Mouse (Mus musculus): ENCODE measurements around the gene Sell.
"Not testable (repeated sequence)": the region's sequence is repeated elsewhere in the genome, so short reads cannot be mapped to it uniquely, and the experiment has no call there.

Sell gene

GRCm38 (mm10) chr1:164061925-164062324 lies at the start of gene Sell:
TSS of gene Sell (plus strand) at chr1:164061982.
- ATAC-seq (ENCODE audit: insufficient number of reproducible peaks, low FRiP score, low TSS enrichment), result no peak

- no peak for ATAC-seq (ENCODE audit: insufficient number of reproducible peaks, low FRiP score, low TSS enrichment)
Observed at GRCm38 (mm10) chr1:164014616-164015015, 47.2 kb upstream of the Sell start.

DNA sequence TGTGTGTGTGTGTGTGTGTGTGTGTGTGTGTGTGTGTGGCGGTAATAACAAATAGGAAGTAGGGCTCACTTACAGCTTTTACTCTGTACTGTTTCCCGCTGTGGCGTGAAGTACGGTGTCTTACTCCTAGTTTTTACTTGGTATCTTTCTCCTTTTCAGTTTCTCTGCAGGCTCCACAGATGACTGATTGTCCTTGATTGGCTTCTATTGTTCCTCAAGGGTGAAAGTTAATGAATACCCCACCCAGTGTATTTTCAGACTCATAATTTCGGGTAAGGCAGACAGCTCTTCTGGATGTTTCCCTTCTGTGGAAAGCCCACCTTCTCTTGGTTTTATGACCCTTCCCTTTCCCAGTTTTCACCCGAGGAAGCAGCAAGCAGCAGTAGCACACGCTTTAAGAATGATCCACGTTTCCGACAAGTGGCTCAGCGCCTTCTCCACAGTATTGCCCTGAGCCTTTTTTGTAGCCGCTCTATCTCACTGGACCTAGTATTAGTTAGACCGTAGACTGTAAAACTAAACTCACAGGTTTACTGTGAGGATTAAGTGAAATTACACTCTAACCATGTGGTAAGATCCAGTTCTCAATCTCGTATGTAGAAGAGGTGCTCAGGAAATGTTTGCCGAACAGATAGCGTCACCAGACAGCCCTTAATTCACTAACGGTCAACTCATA lies 43.4 kb upstream of the Sell start:
- ATAC-seq (ENCODE audit: insufficient number of reproducible peaks, low FRiP score, low TSS enrichment), result no peak

- no peak for ATAC-seq (ENCODE audit: insufficient number of reproducible peaks, low FRiP score, low TSS enrichment)
Observed at GRCm38 (mm10) chr1:164019789-164020188, 42.0 kb upstream of the Sell start.

DNA sequence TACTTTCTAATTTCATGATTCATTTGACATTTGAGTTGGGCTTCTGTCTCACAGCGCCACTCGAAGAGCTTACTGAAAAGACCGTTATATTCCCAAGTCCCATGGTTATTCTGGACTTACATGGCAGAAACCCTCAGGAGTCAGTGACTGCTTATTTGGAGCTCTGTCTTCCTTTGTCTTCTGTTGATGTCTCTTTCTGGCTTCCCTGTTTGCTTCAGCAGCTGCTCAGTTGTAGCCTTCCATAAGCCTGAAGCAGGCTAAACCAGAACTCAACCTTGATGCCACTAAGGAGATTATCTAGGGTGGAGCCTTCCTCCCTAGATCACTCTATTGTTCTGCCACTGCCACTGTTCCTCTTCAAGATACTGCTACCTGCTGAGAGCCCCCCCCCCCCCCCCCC lies 41.0 kb upstream of the Sell start:
- not testable (repeated sequence) for ATAC-seq (ENCODE audit: insufficient number of reproducible peaks, low FRiP score, low TSS enrichment)

DNA sequence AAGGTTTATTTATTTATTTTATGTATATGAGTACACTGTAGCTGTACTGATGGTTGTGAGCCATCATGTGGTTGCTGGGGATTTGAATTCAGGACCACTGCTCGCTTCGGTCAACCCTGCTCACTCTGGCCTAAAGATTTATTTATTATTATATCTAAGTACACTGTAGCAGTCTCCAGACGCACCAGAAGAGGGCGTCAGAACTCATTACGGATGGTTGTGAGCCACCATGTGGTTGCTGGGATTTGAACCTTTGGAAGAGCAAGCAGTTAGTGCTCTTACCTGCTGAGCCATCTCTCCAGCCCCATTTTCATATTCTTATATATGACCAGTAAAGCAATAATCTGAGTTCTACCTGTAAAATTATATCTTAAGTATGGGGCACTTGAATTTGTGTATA lies 39.7 kb upstream of the Sell start:
- ATAC-seq (ENCODE audit: insufficient number of reproducible peaks, low FRiP score, low TSS enrichment), result not testable (repeated sequence)

GRCm38 (mm10) chr1:164025685-164026084 lies 36.1 kb upstream of the Sell start:
- no peak for ATAC-seq (ENCODE audit: insufficient number of reproducible peaks, low FRiP score, low TSS enrichment)

DNA sequence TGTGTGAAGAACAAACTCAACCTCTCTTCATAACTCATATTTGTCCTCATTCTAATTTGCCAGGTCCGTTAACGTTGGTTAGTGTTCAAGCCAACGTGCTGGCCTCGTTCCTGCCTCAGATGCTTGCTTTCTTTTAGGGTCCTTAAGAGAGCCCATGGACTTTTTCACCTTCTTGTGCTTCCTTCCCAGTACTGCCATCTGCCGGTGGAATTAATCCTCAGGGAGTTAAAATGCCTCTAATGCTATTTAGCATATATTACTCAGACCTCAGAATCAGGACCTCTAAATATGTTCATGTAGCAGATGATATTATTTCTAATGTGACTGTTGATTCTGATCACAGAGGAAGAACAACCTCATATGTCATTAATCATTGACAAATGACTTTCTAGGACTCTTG lies 34.4 kb upstream of the Sell start:
- ATAC-seq (ENCODE audit: insufficient number of reproducible peaks, low FRiP score, low TSS enrichment), result no peak

DNA sequence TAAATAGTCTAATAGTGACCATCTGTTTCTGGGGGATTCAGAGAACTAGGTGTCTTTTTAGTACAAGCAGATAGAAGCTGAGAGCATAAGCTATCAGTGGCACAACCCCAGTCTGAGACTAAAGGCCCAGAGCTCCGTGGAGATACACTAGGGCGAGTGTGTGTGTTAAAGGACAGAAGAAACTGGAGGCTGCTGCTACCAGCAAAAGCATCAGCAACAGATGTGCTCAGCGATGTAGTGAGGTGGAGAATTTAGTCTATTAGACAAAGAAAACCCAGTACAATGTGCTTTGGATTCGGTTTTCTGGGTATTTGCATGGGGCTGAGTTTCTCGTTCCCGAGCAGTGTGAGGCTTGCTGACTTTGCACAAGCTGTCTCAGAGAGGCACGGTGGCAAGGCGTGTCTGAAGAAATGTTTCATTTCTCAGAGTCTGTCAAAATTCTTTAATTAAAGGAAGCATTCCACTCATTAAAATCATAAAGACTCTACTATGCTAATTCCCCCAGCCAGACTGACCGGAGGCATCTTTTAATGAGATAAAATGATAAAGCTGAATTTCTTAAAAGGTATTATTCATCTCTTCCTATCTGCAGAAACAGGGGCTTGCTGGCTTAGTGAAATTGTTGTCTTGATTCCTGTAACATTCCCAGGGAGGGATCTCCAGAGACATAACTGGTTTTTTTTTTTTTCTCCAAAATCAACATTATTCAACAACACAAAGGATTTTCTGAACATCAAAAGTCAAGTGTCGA lies 21.2 kb upstream of the Sell start:
- ATAC-seq (ENCODE audit: insufficient number of reproducible peaks, low FRiP score, low TSS enrichment), result no peak

- ATAC-seq (ENCODE audit: insufficient number of reproducible peaks, low FRiP score, low TSS enrichment), result no peak
Observed at GRCm38 (mm10) chr1:164043549-164043948, 18.2 kb upstream of the Sell start.

DNA sequence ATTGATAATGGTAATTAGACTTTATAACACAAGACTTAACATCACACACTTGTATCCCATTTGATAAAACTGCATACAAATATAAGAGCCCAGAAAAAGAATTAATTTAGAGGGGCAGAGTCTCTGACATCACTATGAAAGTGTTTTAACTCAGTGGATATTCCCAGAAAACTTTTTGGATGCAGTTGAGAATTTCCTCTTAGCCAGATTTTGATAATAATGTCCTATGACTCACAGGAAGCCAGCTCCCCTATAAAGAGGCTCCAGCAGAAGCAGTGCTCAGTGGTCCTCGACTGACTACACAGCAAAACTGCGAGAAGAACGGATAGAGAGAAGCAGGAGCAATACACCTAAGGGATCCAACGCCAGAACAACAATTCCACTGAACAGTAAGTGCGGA lies 13.8 kb upstream of the Sell start, which contains the start of gene Sele:
TSS of gene Sele (plus strand) at position 301 of the 400 bp plus-strand sequence.
- no peak for ATAC-seq (ENCODE audit: insufficient number of reproducible peaks, low FRiP score, low TSS enrichment)

DNA sequence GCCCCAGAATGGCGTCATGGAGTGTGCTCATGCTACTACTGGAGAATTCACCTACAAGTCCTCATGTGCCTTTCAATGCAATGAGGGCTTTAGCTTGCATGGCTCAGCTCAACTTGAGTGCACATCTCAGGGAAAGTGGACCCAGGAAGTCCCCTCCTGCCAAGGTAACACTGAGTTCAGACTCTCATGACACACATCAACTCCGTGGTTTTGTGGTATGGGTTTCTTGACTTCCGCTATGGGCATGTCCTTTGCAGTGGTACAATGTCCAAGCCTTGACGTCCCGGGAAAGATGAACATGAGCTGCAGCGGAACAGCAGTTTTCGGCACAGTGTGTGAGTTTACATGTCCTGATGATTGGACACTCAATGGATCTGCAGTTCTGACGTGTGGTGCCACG lies 8.2 kb upstream of the Sell start:
- no peak for ATAC-seq (ENCODE audit: insufficient number of reproducible peaks, low FRiP score, low TSS enrichment)

DNA sequence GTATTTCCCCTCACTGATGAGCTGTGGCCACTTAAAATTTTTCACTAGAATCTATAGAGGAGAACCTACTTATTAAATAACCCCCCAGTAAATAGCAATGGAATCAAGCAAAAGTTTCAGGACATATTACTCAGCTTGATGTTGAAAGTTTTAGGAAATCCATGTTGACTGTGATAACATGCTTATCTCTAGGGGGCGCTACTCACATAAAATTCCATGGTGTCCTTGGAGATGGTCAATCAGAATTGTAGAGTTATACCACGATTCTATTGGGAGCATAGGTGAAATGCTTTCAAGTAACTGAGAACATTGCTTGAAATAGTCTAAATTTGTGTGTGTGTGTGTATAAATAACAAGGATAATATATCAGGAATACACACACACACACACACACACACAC lies 7.0 kb upstream of the Sell start:
- ATAC-seq (ENCODE audit: insufficient number of reproducible peaks, low FRiP score, low TSS enrichment), result no peak

DNA sequence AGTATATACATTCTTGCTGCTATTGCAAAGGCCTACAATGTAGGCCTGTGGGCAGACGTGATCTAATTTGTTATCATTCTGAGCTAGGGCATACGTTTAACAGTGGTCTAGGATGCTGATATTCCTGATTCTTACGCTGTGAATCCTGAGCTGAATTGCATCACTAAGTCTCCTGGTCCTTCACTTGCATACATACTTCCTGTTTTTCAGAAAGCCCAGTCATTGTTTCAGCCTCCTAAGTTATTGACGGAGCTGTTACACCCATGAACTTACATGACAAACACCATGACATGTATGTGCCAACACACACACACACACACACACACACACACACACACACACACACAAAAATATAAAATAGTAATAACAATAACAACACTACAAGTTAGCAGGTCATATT lies 1.7 kb upstream of the Sell start:
- ATAC-seq (ENCODE audit: insufficient number of reproducible peaks, low FRiP score, low TSS enrichment), result no peak

DNA sequence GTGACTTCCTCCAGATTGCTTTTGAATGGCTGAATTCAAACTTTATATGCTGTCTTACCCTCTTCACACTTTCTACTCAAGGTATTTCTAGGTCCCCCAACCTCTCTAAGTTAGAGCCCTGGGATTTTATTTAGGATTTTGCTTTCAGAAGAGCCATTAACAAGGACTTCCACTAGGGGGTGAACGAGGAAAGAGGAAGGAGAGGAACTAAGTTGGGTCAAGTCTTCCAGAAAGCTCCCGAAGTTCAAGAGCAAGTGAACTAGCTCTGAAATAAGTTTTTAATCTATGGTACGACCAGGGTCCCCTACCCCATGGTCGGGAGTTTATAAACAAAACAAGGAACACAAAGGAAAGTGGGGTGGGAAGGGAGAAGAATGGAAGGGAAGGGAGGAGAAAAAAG lies 504 bp upstream of the Sell start:
- ATAC-seq (ENCODE audit: insufficient number of reproducible peaks, low FRiP score, low TSS enrichment), result no peak

DNA sequence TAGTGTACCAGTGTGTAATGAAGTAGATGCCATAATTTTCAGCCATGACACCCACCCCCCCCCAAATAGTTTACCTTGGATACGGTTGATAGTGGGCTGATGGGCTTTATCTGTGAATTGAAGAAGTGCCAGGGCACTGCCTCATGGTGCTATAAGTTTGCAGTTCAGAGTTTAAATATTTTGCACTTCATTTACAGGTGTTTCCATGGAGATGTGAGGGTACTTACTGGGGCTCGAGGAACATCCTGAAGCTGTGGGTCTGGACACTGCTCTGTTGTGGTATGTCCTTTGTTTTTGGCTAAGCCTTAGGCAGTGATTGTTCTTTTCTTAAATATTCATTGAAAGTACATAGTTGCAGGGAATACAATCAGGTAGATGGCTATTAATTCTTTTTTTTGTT lies 1.1 kb downstream of the Sell start:
- no peak for ATAC-seq (ENCODE audit: insufficient number of reproducible peaks, low FRiP score, low TSS enrichment)

DNA sequence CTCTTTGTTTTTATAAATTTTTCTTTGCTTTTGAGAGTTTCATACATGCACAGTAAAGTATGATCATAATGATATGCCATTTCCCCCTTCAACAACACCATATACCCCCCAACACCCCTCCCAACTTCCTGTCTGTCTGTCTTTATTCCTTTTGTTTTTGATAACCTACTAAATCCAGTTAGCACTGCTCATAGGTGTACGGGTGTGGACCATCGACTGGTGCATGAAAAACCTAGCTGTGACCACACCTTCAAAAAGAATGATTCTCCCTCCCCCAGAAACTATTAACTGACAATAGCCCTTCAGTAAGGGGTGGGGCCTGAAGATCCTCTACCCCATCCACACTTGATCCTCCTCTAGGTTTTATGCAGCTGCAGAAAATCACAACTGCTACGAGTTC lies 2.0 kb downstream of the Sell start:
- ATAC-seq (ENCODE audit: insufficient number of reproducible peaks, low FRiP score, low TSS enrichment), result no peak

GRCm38 (mm10) chr1:164069261-164069660 lies 7.5 kb downstream of the Sell start:
- no peak for ATAC-seq (ENCODE audit: insufficient number of reproducible peaks, low FRiP score, low TSS enrichment)

- no peak for ATAC-seq (ENCODE audit: insufficient number of reproducible peaks, low FRiP score, low TSS enrichment)
Observed at GRCm38 (mm10) chr1:164070461-164070860, 8.7 kb downstream of the Sell start.

DNA sequence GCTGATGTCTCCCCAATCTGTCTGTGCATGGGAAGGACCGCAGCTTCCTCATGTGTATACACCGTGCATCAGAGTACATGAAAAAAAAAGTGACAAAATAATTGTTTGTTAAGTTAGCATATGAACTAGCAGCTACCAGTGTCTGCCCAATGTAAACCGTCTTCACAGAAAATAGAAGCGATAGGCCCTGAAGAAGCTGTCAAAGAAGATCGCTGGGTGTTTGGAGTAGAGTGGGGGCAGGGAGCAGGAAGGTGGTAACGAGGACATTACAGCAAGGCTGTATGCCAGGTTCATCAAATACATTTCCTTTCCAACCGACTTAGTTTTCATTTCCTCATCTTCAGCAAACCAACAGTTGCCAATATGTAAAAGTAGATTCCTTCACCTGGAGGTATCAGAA lies 9.3 kb downstream of the Sell start:
- ATAC-seq (ENCODE audit: insufficient number of reproducible peaks, low FRiP score, low TSS enrichment), result no peak

DNA sequence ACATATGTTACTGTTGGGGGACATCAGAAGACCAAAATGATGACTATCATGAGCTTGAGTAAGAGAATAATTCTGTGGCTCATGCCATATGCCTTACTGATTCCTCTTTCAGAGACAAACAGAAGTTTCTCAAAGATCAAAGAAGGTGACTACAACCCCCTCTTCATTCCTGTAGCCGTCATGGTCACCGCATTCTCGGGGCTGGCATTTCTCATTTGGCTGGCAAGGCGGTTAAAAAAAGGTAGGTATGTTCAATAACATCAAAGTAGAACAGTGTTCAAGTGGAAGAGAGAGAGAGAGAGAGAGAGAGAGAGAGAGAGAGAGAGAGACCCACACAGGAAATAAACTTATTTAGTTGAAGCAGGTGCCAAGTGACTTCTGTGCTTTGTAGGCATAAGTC lies 10.2 kb downstream of the Sell start:
- ATAC-seq (ENCODE audit: insufficient number of reproducible peaks, low FRiP score, low TSS enrichment), result no peak

GRCm38 (mm10) chr1:164073091-164073490 lies 11.3 kb downstream of the Sell start:
- ATAC-seq (ENCODE audit: insufficient number of reproducible peaks, low FRiP score, low TSS enrichment), result no peak
